Mouse (Mus musculus) forebrain, embryonic 14.5 days (tissue): Measurements from ENCODE around the gene Abca9. TPM values are rescaled to one million over a fixed set of nuclear protein-coding genes. Genes with fewer than 3 reads are reported as not detected.

Experiments used
- ATAC-seq: fragments of 200-750 bp; cut with Nextera tagmentation; 2 replicates; pipeline ENCODE4 v1.8.0; 2017; ENCODE audit warnings: mild to moderate bottlenecking, moderate library complexity
- DNase-seq: peaks from one replicate; pipeline ENCODE4 v3.0.0-alpha.2; 2015; ENCODE audit warnings: low spot score
- H3K27ac ChIP-seq: fragments of 300-500 bp; sonication (generic); 2 replicates; pipeline ENCODE4 v1.5.1; 2014; ENCODE audit warnings: low read depth, mild to moderate bottlenecking, control low read depth, low read length, moderate library complexity
- H3K27me3 ChIP-seq: fragments of 300-500 bp; sonication (generic); replicated peaks from 2 replicates; pipeline ENCODE4 v1.6.1; 2014; ENCODE audit warnings: low read length, control low read depth, mixed read lengths; ENCODE audit not compliant: control insufficient read depth, insufficient read depth
- H3K36me3 ChIP-seq: fragments of 300-500 bp; sonication (generic); 2 replicates; pipeline ENCODE4 v1.6.1; 2014; ENCODE audit warnings: low read length, control low read depth; ENCODE audit not compliant: control insufficient read depth, insufficient read depth
- H3K4me1 ChIP-seq: fragments of 300-500 bp; sonication (generic); 2 replicates; pipeline ENCODE4 v1.6.1; 2014; ENCODE audit warnings: antibody characterized with exemption, low read length, control low read depth; ENCODE audit not compliant: control insufficient read depth, insufficient read depth
- H3K4me2 ChIP-seq: fragments of 300-500 bp; sonication (generic); 2 replicates; pipeline ENCODE4 v1.6.1; 2014; ENCODE audit warnings: mild to moderate bottlenecking, control low read depth, low read length
- H3K4me3 ChIP-seq: fragments of 300-500 bp; sonication (generic); 2 replicates; pipeline ENCODE4 v1.5.1; 2014; ENCODE audit warnings: low read depth, low read length, control low read depth
- H3K9ac ChIP-seq: fragments of 300-500 bp; sonication (generic); 2 replicates; pipeline ENCODE4 v1.6.1; 2014; ENCODE audit warnings: mild to moderate bottlenecking, low read length, control low read depth, moderate library complexity
- H3K9me3 ChIP-seq: fragments of 300-500 bp; sonication (generic); replicated peaks from 2 replicates; pipeline ENCODE4 v1.6.1; 2016; ENCODE audit warnings: low read length, control low read depth, mixed read lengths; ENCODE audit not compliant: control insufficient read depth
- WGBS: fragments of 180-500 bp; shearing (Covaris S2); extraction: QIAGEN DNeasy Blood & Tissue Kit; methylation state at CpG from one replicate; pipeline ENCODE4 v1.1.7; 2014; 5-methylcytosine and 5-hydroxymethylcytosine counted together
- polyA plus RNA-seq: library from polyadenylated mRNA; unstranded; fragments of >200 nt; fragmentation: Nextera tagmentation; extraction: Ambion mirVana; gene quantifications from 2 replicates; pipeline ENCODE4 v1.2.1, GENCODE M21; 2014

The Abca9 gene
- polyA plus RNA-seq, 1 experiment from 2014 or later: 2.8 TPM

- 39% methylated on average over 5 of the region's 5 CpGs for WGBS
- Histone ChIP-seq H3K9ac (no peak within 1 kb of the TSS), H3K36me3 (no peaks in the 10 kb centered on the region), H3K4me1 (peaks cover 7% of the 10 kb centered on the region; the same call in 1 of the 2 replicates), H3K4me3 (no peak within 1 kb of the TSS), H3K27me3 (no peaks in the 10 kb centered on the region), H3K27ac (no peak within 1 kb of the TSS), H3K9me3 (no peaks in the 10 kb centered on the region), H3K4me2 (peak within 1 kb of the TSS; percentile 7; the same call in 1 of the 2 replicates)
- ATAC-seq (peak; percentile 54; the same call in 1 of the 2 replicates), DNase-seq (peak; percentile 85)
Measured at GRCm38 (mm10) chr11:110095858-110096257, 72.1 kb downstream of the Abca9 start, which contains the start of gene Abca8a. TSS of gene Abca8a (minus strand) at chr11:110095978.

GRCm38 (mm10) chr11:110094846-110095380 is 73.1 kb downstream of the Abca9 start:
- Histone ChIP-seq H3K27me3 (no peaks in the 10 kb centered on the region), H3K9ac (no peak overlapping the region), H3K9me3 (no peaks in the 10 kb centered on the region), H3K27ac (no peak overlapping the region), H3K36me3 (no peaks in the 10 kb centered on the region), H3K4me1 (peaks cover 7% of the 10 kb centered on the region; the same call in 1 of the 2 replicates), H3K4me3 (no peak overlapping the region), H3K4me2 (peak overlapping the region; percentile 7; the same call in 1 of the 2 replicates)
- peak; percentile 66 for DNase-seq
- ATAC-seq: peak; percentile 56
- 38% methylated on average over 7 of the region's 7 CpGs for WGBS

- Histone ChIP-seq H3K27me3 (no peaks in the 10 kb centered on the region), H3K4me2 (no peak overlapping the region), H3K9ac (no peak overlapping the region), H3K36me3 (no peaks in the 10 kb centered on the region), H3K4me1 (peaks cover 7% of the 10 kb centered on the region; the same call in 1 of the 2 replicates), H3K27ac (no peak overlapping the region), H3K4me3 (no peak overlapping the region), H3K9me3 (no peaks in the 10 kb centered on the region)
- DNase-seq (peak; percentile 74), ATAC-seq (peak; percentile 23; the same call in 1 of the 2 replicates)
- 44% methylated on average over 3 of the region's 3 CpGs for WGBS
Measured at GRCm38 (mm10) chr11:110094236-110094635, 73.8 kb downstream of the Abca9 start.

- H3K9me3 ChIP-seq: no peaks in the 10 kb centered on the region
- WGBS: 78% methylated on average over 2 of the region's 2 CpGs
- no peak overlapping the region for H3K4me2 ChIP-seq
- H3K36me3 ChIP-seq: no peaks in the 10 kb centered on the region
- H3K4me3 ChIP-seq: no peak overlapping the region
- no peak for ATAC-seq
- no peak for DNase-seq
- H3K4me1 ChIP-seq: peaks cover 7% of the 10 kb centered on the region; the same call in 1 of the 2 replicates
- no peak overlapping the region for H3K27ac ChIP-seq
- no peak overlapping the region for H3K9ac ChIP-seq
- H3K27me3 ChIP-seq: no peaks in the 10 kb centered on the region
Measured at GRCm38 (mm10) chr11:110091328-110091727, 76.7 kb downstream of the Abca9 start.

- H3K4me3 ChIP-seq: no peak overlapping the region
- whole genome bisulfite sequencing: 89% methylated on average over 3 of the region's 3 CpGs
- no peaks in the 10 kb centered on the region for H3K9me3 ChIP-seq
- ATAC-seq (no peak), DNase-seq (no peak)
- no peak overlapping the region for H3K27ac ChIP-seq
- H3K27me3 ChIP-seq: no peaks in the 10 kb centered on the region
- no peaks in the 10 kb centered on the region for H3K4me1 ChIP-seq
- H3K36me3 ChIP-seq: no peaks in the 10 kb centered on the region
- H3K9ac ChIP-seq: no peak overlapping the region
- no peak overlapping the region for H3K4me2 ChIP-seq
Measured at GRCm38 (mm10) chr11:110072158-110072557, 95.8 kb downstream of the Abca9 start.

GRCm38 (mm10) chr11:110061032-110061431 is 107.0 kb downstream of the Abca9 start:
- Histone ChIP-seq H3K27ac (no peak overlapping the region), H3K36me3 (no peaks in the 10 kb centered on the region), H3K4me1 (no peaks in the 10 kb centered on the region), H3K27me3 (no peaks in the 10 kb centered on the region), H3K4me3 (no peak overlapping the region), H3K9me3 (no peaks in the 10 kb centered on the region), H3K4me2 (no peak overlapping the region), H3K9ac (no peak overlapping the region)
- ATAC-seq (no peak), DNase-seq (no peak)
- 89% methylated on average over 4 of the region's 4 CpGs for WGBS

- DNase-seq: no peak
- H3K27ac ChIP-seq: no peak overlapping the region
- H3K9me3 ChIP-seq: no peaks in the 10 kb centered on the region
- no peak overlapping the region for H3K9ac ChIP-seq
- no peaks in the 10 kb centered on the region for H3K4me1 ChIP-seq
- no peak overlapping the region for H3K4me2 ChIP-seq
- H3K36me3 ChIP-seq: no peaks in the 10 kb centered on the region
- no peak overlapping the region for H3K4me3 ChIP-seq
- 74% methylated on average over 2 of the region's 2 CpGs for WGBS
- no peaks in the 10 kb centered on the region for H3K27me3 ChIP-seq
- no peak for ATAC-seq
Measured at GRCm38 (mm10) chr11:110060127-110060526, 107.9 kb downstream of the Abca9 start.

- Histone ChIP-seq H3K36me3 (no peaks in the 10 kb centered on the region), H3K4me2 (no peak overlapping the region), H3K27me3 (no peaks in the 10 kb centered on the region), H3K27ac (no peak overlapping the region), H3K4me1 (no peaks in the 10 kb centered on the region), H3K9ac (no peak overlapping the region), H3K4me3 (no peak overlapping the region), H3K9me3 (no peaks in the 10 kb centered on the region)
- no peak for ATAC-seq
- DNase-seq: no peak
- 87% methylated on average over 3 of the region's 3 CpGs for WGBS
Measured at GRCm38 (mm10) chr11:110053681-110054080, 114.3 kb downstream of the Abca9 start.
